Mouse (Mus musculus) ovary, postnatal 36 days (tissue): ENCODE data around the gene H6pd.

ENCODE experiments used
- DNase-seq: peaks from one replicate; pipeline ENCODE4 v3.0.0; 2022; ENCODE audit warnings: low spot score, mixed read lengths

The H6pd gene

DNA sequence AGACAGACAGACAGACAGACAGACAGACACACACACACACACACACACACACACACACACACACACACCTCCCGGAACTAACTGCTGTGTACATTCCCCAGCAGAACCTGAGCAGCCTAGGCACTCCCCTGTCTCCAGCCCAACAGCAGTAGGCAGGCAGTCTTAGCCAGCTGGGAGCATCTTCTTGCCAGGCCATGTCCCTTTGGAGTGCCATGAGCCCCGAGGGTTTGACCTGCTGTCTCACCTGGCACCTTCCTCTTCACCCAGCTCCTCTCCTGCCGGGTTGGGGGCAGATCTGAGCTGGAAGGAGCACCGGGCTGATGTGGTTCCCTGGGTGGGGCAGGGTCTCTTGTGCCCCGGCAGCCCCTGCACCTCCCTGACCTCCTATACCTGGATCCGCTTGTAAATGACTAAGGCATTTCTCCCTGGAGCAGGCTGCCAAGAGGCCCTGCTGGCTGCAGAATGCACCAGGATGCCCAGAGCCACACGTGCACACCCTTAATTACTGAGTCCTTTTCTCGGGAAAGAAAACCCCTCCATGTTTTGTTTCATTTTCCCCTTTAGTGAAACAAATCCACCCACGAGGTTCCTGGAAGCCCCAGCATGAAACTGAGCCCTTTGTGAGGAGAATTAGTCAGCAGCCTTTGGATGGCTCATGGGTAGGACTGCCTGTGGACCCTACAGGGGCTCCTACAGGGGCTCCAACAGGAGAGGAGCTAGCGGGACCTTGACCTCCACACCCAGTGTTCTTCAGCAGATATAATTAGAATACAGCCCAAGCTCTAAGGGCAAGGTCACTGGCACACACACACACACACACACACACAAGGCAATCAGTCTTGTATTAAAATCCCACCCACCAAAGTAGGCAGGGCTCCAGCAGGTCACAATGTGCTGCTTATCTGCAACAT is 65.7 kb downstream of the H6pd start:
- no peak for DNase-seq

DNA sequence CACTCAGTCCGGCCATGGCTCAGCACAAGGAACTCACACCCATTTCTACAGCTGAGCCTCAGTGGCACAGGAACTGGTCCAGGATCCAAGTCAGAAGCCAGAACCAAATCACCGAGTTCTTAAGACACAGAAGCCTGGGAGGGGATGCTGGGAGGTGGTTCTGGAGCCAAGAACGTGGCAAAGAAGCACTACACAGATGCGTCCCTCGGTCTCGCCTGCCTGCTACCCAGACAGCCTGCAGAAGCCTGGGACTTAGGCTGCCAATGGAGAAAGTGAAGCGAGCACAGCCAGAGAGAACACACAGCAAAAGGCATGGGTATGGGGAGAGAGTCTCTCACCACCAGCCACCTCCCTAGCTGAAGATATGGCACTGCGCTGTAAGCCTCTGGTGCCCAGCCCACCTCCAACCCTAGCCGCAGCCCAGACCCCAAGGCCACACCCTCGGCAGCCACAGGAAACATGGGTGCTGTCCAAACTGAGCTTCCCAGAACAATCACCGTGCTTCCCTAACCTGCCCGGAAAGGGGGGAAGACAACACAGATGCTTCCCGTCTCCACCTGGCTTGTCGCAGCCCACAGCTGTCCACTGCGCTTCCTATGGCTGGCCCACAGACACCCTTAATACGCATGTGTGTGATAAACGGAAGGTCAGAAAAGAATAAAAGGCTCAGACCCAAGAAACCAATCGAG is 67.6 kb downstream of the H6pd start:
- no peak for DNase-seq

- DNase-seq = no peak
These were observed 70.1 kb downstream of the H6pd start for GRCm38 (mm10) chr4:149938701-149939100.

- no peak for DNase-seq
These were observed 71.9 kb downstream of the H6pd start for GRCm38 (mm10) chr4:149936921-149937320.

DNA sequence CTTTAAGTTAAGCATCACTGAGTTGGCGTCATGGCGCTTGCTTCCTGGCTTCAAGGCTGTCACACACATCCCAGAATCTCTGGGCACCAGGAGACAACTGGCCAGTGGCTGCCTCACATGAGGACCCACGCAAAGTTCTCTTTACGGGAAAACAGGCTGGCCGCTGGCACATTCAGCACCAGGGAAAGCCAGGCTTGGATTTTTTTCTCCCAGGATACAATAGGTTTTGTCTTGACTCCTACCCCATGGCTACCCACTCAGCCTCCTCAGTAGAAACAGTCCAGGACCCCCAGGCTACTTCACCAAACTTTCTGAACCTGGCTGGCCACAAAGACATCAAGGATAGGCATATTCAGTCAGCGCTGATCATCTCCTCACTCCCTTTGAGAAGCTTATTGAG is 73.4 kb downstream of the H6pd start:
- DNase-seq = no peak

- no peak for DNase-seq
These were observed 75.1 kb downstream of the H6pd start for GRCm38 (mm10) chr4:149933519-149934245.

GRCm38 (mm10) chr4:149933025-149933424 is 75.8 kb downstream of the H6pd start:
- no peak for DNase-seq

DNA sequence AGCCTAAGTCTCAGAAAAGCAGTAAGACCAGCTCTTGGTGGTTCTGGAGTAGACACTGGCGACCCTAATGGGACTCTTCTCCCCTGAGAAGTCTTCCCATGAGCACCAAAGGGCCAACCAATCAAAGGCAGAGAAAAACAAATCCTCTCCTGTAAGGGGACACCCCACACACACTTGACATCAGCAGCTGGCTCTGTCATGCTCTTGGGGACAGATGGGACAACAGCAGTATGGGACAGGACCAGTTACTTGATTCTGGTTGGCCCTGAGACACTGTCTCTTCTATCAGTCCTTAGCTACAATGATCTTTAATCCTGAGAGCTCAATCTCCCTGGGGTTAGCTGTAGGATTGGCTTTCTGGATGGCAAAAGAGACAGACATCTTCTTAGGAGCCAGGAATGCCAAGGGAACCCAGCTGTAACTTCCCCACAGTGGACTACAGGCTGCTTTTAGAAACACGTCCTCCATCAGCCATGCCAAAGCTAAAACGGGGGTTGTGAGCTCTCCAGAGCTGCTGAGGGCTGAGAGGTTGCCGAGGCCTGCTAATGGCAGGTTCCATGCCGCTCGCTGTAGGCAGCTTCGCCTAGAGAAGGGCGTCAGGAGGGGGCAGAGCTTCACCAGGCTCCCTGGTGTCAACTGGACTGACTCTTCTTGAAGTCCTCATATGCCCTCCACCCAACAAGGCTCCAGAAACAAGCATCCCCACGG is 76.6 kb downstream of the H6pd start:
- DNase-seq = no peak

DNA sequence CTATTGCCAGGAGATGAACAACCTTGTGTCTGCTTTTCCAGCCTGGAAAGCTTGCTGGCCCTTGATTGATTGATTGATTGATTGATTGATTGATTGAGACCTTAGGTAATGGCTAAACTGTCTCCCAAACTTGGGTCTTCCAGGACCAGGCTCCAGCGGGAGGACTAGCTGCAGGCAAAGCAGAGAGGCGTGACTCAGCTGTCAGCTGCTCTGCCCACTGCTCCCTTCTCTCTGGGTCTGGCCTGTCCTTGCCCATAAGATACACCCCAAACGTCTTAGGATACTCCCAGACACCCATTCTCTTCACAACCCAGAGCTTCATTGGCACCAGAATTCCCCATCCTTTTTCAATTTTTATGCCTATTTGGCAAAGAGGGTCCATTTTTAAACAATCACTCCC is 78.1 kb downstream of the H6pd start:
- DNase-seq = no peak
